Comparison of ENCODE assay signal across 27 mouse cellular contexts in genomic region chr2:76141136-76141535, GRCm38 (mm10).
DNase-seq lines count a peak whose midpoint lies in the region; ATAC-seq and TF ChIP-seq lines count a peak whose summit lies in the region.
"Had no signal": no experiment of that assay in that cellular context is flagged by ENCODE, and none has a peak within 500 bp of the region (broad histone marks: within the 10 kb centered on the region; RNA-seq: fewer than 3 reads in every experiment).

No protein-coding gene starts in this region.

- TF ChIP-seq EP300 in lung, postnatal 0 days (IDR thresholded peaks at IDR 0.05): no peak

- DNase-seq in cerebellum, postnatal 10 days: peak; percentile 16 to 35
- DNase-seq in cerebellum, postnatal 36 days: no peak
- DNase-seq in heart, adult 11 months: peak; percentile 43
- DNase-seq in heart, adult 9 months (ENCODE audit: low spot score in 2 of 2): no peak
- peak; percentile 19 for DNase-seq in Muller cell, postnatal 12 days (ENCODE audit: inconsistent ontology term)
- DNase-seq in retina, embryonic 14.5 days (ENCODE audit: low spot score): peak; percentile 51
- DNase-seq in lung, postnatal 0 days (ENCODE audit: low spot score): no peak
- DNase-seq: adrenal gland, adult 2 months; adrenal gland, postnatal 14 days; adrenal gland, postnatal 36 days; B cell, adult 2 months; cerebellum, adult 11 months; cerebellum, adult 18-20 months; cerebellum, adult 8-10 months; cerebellum, postnatal 25 days; embryo, embryonic 11 days had no signal

- H3K4me2 ChIP-seq in lung, postnatal 0 days (replicated peaks; ENCODE audit: low read depth, low read length): no peak overlapping the region
- H3K4me2 ChIP-seq in liver, embryonic 12.5 days: no peak overlapping the region
- H3K4me2 ChIP-seq: embryonic facial prominence, embryonic 13.5 days; embryonic facial prominence, embryonic 15.5 days; forebrain, embryonic 12.5 days had no signal

- no peak for ATAC-seq in lung, postnatal 0 days
- no peak for ATAC-seq in liver, embryonic 12.5 days
- ATAC-seq: CD4-positive, CD25-positive, alpha-beta regulatory T cell, adult 4 months; forebrain, embryonic 14.5 days; forebrain, embryonic 16.5 days had no signal

- WGBS in lung, postnatal 0 days: 75% methylated on average over 10 of the region's 10 CpGs
- WGBS in liver, embryonic 12.5 days (ENCODE audit: insufficient replicate concordance): 74% methylated on average over 10 of the region's 10 CpGs

- H3K4me1 ChIP-seq in lung, postnatal 0 days (ENCODE audit: insufficient read depth, low read depth, low read length): no peaks in the 10 kb centered on the region
- H3K4me1 ChIP-seq in liver, embryonic 12.5 days: no peaks in the 10 kb centered on the region
- H3K4me1 ChIP-seq: embryonic facial prominence, embryonic 13.5 days; embryonic facial prominence, embryonic 15.5 days had no signal

- H3K9me3 ChIP-seq in lung, postnatal 0 days (ENCODE audit: low read length): no peaks in the 10 kb centered on the region
- H3K9me3 ChIP-seq in liver, embryonic 12.5 days (replicated peaks): no peaks in the 10 kb centered on the region
- H3K9me3 ChIP-seq: embryonic facial prominence, embryonic 13.5 days; embryonic facial prominence, embryonic 15.5 days; forebrain, embryonic 10.5 days; forebrain, embryonic 12.5 days; G1E had no signal

- no peak overlapping the region for H3K27ac ChIP-seq in lung, postnatal 0 days (ENCODE audit: low read length)
- no peak overlapping the region for H3K27ac ChIP-seq in liver, embryonic 12.5 days
- H3K27ac ChIP-seq: embryonic facial prominence, embryonic 13.5 days; embryonic facial prominence, embryonic 15.5 days; forebrain, embryonic 10.5 days; forebrain, embryonic 12.5 days had no signal

- no peak overlapping the region for H3K9ac ChIP-seq in lung, postnatal 0 days (replicated peaks; ENCODE audit: low read depth)
- no peak overlapping the region for H3K9ac ChIP-seq in liver, embryonic 12.5 days
- H3K9ac ChIP-seq: embryonic facial prominence, embryonic 13.5 days; embryonic facial prominence, embryonic 15.5 days; forebrain, embryonic 12.5 days had no signal

- H3K27me3 ChIP-seq in lung, postnatal 0 days (replicated peaks; ENCODE audit: insufficient read depth, low read length): no peaks in the 10 kb centered on the region
- no peaks in the 10 kb centered on the region for H3K27me3 ChIP-seq in liver, embryonic 12.5 days (replicated peaks)
- H3K27me3 ChIP-seq: CH12.LX; embryonic facial prominence, embryonic 13.5 days; embryonic facial prominence, embryonic 15.5 days; forebrain, embryonic 12.5 days had no signal

- no peaks in the 10 kb centered on the region for H3K36me3 ChIP-seq in lung, postnatal 0 days (ENCODE audit: insufficient read depth, low read length)
- no peaks in the 10 kb centered on the region for H3K36me3 ChIP-seq in liver, embryonic 12.5 days
- H3K36me3 ChIP-seq: embryonic facial prominence, embryonic 13.5 days; embryonic facial prominence, embryonic 15.5 days; forebrain, embryonic 10.5 days; forebrain, embryonic 12.5 days; G1E had no signal

- no peak overlapping the region for H3K4me3 ChIP-seq in lung, postnatal 0 days (ENCODE audit: low read depth, low read length)
- H3K4me3 ChIP-seq in liver, embryonic 12.5 days: no peak overlapping the region
- H3K4me3 ChIP-seq: embryonic facial prominence, embryonic 13.5 days; embryonic facial prominence, embryonic 15.5 days; erythroblast, embryonic 14.5 days; forebrain, embryonic 10.5 days; forebrain, embryonic 12.5 days had no signal

- TF ChIP-seq CTCF in lung, postnatal 0 days (IDR thresholded peaks at IDR 0.05): no peak

Comparison
In these comparisons a context has a peak if more than half of its experiments do, and no peak if none do; other contexts are left out.
1. DNase-seq: peak in cerebellum, postnatal 10 days (2 of 2), heart, adult 11 months (single experiment), Muller cell, postnatal 12 days (single experiment) and retina, embryonic 14.5 days (single experiment); none in cerebellum, postnatal 36 days (0 of 2), heart, adult 9 months (0 of 2) and lung, postnatal 0 days (single experiment).